Mouse (Mus musculus): Measurements from ENCODE around the gene Kcnma1. TPM values are rescaled to one million over a fixed set of nuclear protein-coding genes. Genes with fewer than 3 reads are reported as not detected.

Kcnma1 gene
- polyA plus RNA-seq, 1 experiment from 2014 or later: 0.31 TPM

GRCm38 (mm10) chr14:24032201-24032600, 17.9 kb upstream of the Kcnma1 start:
- no peaks in the 10 kb centered on the region for H3K36me3 ChIP-seq (ENCODE audit: control insufficient read depth, insufficient read depth, low read length)
- H3K9ac ChIP-seq (ENCODE audit: low read length): no peak overlapping the region
- H3K4me1 ChIP-seq (ENCODE audit: control insufficient read depth in 2 of 2, insufficient read depth in 2 of 2, low read length in 2 of 2): peaks cover 6 to 7% of the 10 kb centered on the region in 2 experiments
- no peaks in the 10 kb centered on the region for H3K27me3 ChIP-seq (ENCODE audit: control insufficient read depth, insufficient read depth, low read length)
- no peak overlapping the region for H3K27ac ChIP-seq (replicated peaks in 1 of 2; ENCODE audit: control insufficient read depth in 1 of 2, insufficient read depth in 1 of 2, low read depth in 2 of 2, low read length in 2 of 2)
- H3K9me3 ChIP-seq (ENCODE audit: control insufficient read depth, low read length): 0 out of 2 replicates have a peak, but pooled peaks cover 3% of the 10 kb centered on the region
- no peak overlapping the region for H3K4me2 ChIP-seq (ENCODE audit: low read length)
- no peak for ATAC-seq (ENCODE audit: insufficient number of reproducible peaks, insufficient read depth, low FRiP score, low read depth)
- WGBS: 69% methylated on average over 3 of the region's 3 CpGs
- no peak overlapping the region for H3K4me3 ChIP-seq (ENCODE audit: control insufficient read depth in 1 of 2, insufficient read depth in 1 of 2, low read depth in 1 of 2, low read length in 2 of 2)

- no peaks in the 10 kb centered on the region for H3K9me3 ChIP-seq (ENCODE audit: control insufficient read depth, low read length)
- no peaks in the 10 kb centered on the region for H3K4me1 ChIP-seq (ENCODE audit: control insufficient read depth in 2 of 2, insufficient read depth in 2 of 2, low read length in 2 of 2)
- WGBS: 68% methylated on average over 4 of the region's 4 CpGs
- no peak overlapping the region for H3K4me3 ChIP-seq (ENCODE audit: control insufficient read depth in 1 of 2, insufficient read depth in 1 of 2, low read depth in 1 of 2, low read length in 2 of 2)
- H3K4me2 ChIP-seq (ENCODE audit: low read length): no peak overlapping the region
- H3K27me3 ChIP-seq (ENCODE audit: control insufficient read depth, insufficient read depth, low read length): peaks cover 7% of the 10 kb centered on the region
- no peak for ATAC-seq (ENCODE audit: insufficient number of reproducible peaks, insufficient read depth, low FRiP score, low read depth)
- H3K27ac ChIP-seq (replicated peaks in 1 of 2; ENCODE audit: control insufficient read depth in 1 of 2, insufficient read depth in 1 of 2, low read depth in 2 of 2, low read length in 2 of 2): no peak overlapping the region
- no peaks in the 10 kb centered on the region for H3K36me3 ChIP-seq (ENCODE audit: control insufficient read depth, insufficient read depth, low read length)
- H3K9ac ChIP-seq (ENCODE audit: low read length): no peak overlapping the region
Observed at GRCm38 (mm10) chr14:24020718-24021117, 6.4 kb upstream of the Kcnma1 start.

GRCm38 (mm10) chr14:24009978-24010377, 4.3 kb downstream of the Kcnma1 start:
- 0 out of 4 replicates have a peak, but pooled peaks cover 0 to 4% of the 10 kb centered on the region in 2 experiments for H3K4me1 ChIP-seq (ENCODE audit: control insufficient read depth in 2 of 2, insufficient read depth in 2 of 2, low read length in 2 of 2)
- no peak overlapping the region for H3K4me3 ChIP-seq (ENCODE audit: control insufficient read depth in 1 of 2, insufficient read depth in 1 of 2, low read depth in 1 of 2, low read length in 2 of 2)
- no peaks in the 10 kb centered on the region for H3K36me3 ChIP-seq (ENCODE audit: control insufficient read depth, insufficient read depth, low read length)
- H3K9ac ChIP-seq (ENCODE audit: low read length): no peak overlapping the region
- peaks cover 84% of the 10 kb centered on the region for H3K27me3 ChIP-seq (ENCODE audit: control insufficient read depth, insufficient read depth, low read length)
- no peak overlapping the region for H3K27ac ChIP-seq (replicated peaks in 1 of 2; ENCODE audit: control insufficient read depth in 1 of 2, insufficient read depth in 1 of 2, low read depth in 2 of 2, low read length in 2 of 2)
- no peak overlapping the region for H3K4me2 ChIP-seq (ENCODE audit: low read length)
- ATAC-seq (ENCODE audit: insufficient number of reproducible peaks, insufficient read depth, low FRiP score, low read depth): no peak
- H3K9me3 ChIP-seq (ENCODE audit: control insufficient read depth, low read length): no peaks in the 10 kb centered on the region
- WGBS: 74% methylated on average over 1 of the region's 1 CpGs

GRCm38 (mm10) chr14:24008252-24008651, 6.0 kb downstream of the Kcnma1 start:
- Histone ChIP-seq H3K27ac (replicated peaks in 1 of 2; ENCODE audit: control insufficient read depth in 1 of 2, insufficient read depth in 1 of 2, low read depth in 2 of 2, low read length in 2 of 2) (no peak overlapping the region), H3K9ac (ENCODE audit: low read length) (no peak overlapping the region), H3K9me3 (ENCODE audit: control insufficient read depth, low read length) (no peaks in the 10 kb centered on the region), H3K27me3 (ENCODE audit: control insufficient read depth, insufficient read depth, low read length) (peaks cover 94% of the 10 kb centered on the region), H3K4me2 (ENCODE audit: low read length) (no peak overlapping the region), H3K4me3 (ENCODE audit: control insufficient read depth in 1 of 2, insufficient read depth in 1 of 2, low read depth in 1 of 2, low read length in 2 of 2) (no peak overlapping the region), H3K36me3 (ENCODE audit: control insufficient read depth, insufficient read depth, low read length) (no peaks in the 10 kb centered on the region), H3K4me1 (ENCODE audit: control insufficient read depth in 2 of 2, insufficient read depth in 2 of 2, low read length in 2 of 2) (peaks cover 0 to 11% of the 10 kb centered on the region in 2 experiments; a peak in 1 of 4 replicates)
- ATAC-seq (ENCODE audit: insufficient number of reproducible peaks, insufficient read depth, low FRiP score, low read depth): no peak
- WGBS: 9% methylated on average over 7 of the region's 7 CpGs

- H3K36me3 ChIP-seq (ENCODE audit: control insufficient read depth, insufficient read depth, low read length): no peaks in the 10 kb centered on the region
- 61% methylated on average over 2 of the region's 2 CpGs for WGBS
- peaks cover 0 to 11% of the 10 kb centered on the region in 2 experiments; a peak in 1 of 4 replicates for H3K4me1 ChIP-seq (ENCODE audit: control insufficient read depth in 2 of 2, insufficient read depth in 2 of 2, low read length in 2 of 2)
Observed at GRCm38 (mm10) chr14:24006276-24006675, 8.0 kb downstream of the Kcnma1 start.

GRCm38 (mm10) chr14:24004471-24005271, 9.6 kb downstream of the Kcnma1 start:
- Histone ChIP-seq H3K9me3 (ENCODE audit: control insufficient read depth, low read length) (no peaks in the 10 kb centered on the region), H3K27me3 (ENCODE audit: control insufficient read depth, insufficient read depth, low read length) (peaks cover 97% of the 10 kb centered on the region), H3K4me1 (ENCODE audit: control insufficient read depth in 2 of 2, insufficient read depth in 2 of 2, low read length in 2 of 2) (peaks cover 0 to 11% of the 10 kb centered on the region in 2 experiments; a peak in 1 of 4 replicates), H3K9ac (ENCODE audit: low read length) (peak overlapping the region; percentile 61), H3K27ac (replicated peaks in 1 of 2; ENCODE audit: control insufficient read depth in 1 of 2, insufficient read depth in 1 of 2, low read depth in 2 of 2, low read length in 2 of 2) (no peak overlapping the region), H3K4me3 (ENCODE audit: control insufficient read depth in 1 of 2, insufficient read depth in 1 of 2, low read depth in 1 of 2, low read length in 2 of 2) (peak overlapping the region; percentile 64 to 71), H3K4me2 (ENCODE audit: low read length) (peak overlapping the region; percentile 100), H3K36me3 (ENCODE audit: control insufficient read depth, insufficient read depth, low read length) (no peaks in the 10 kb centered on the region)
- ATAC-seq (ENCODE audit: insufficient number of reproducible peaks, insufficient read depth, low FRiP score, low read depth): peak; percentile 28
- WGBS: 1% methylated on average over 64 of the region's 82 CpGs

More at GRCm38 (mm10) chr14:24006276-24006675, 8.0 kb downstream of the Kcnma1 start:
- Histone ChIP-seq H3K9me3 (ENCODE audit: control insufficient read depth, low read length) (no peaks in the 10 kb centered on the region), H3K4me3 (ENCODE audit: control insufficient read depth in 1 of 2, insufficient read depth in 1 of 2, low read depth in 1 of 2, low read length in 2 of 2) (no peak overlapping the region), H3K27me3 (ENCODE audit: control insufficient read depth, insufficient read depth, low read length) (peaks cover 94% of the 10 kb centered on the region), H3K9ac (ENCODE audit: low read length) (no peak overlapping the region), H3K4me2 (ENCODE audit: low read length) (no peak overlapping the region), H3K27ac (replicated peaks in 1 of 2; ENCODE audit: control insufficient read depth in 1 of 2, insufficient read depth in 1 of 2, low read depth in 2 of 2, low read length in 2 of 2) (no peak overlapping the region)
- no peak for ATAC-seq (ENCODE audit: insufficient number of reproducible peaks, insufficient read depth, low FRiP score, low read depth)

GRCm38 (mm10) chr14:24003450-24004381, 10.6 kb downstream of the Kcnma1 start:
- Histone ChIP-seq H3K27ac (replicated peaks in 1 of 2; ENCODE audit: control insufficient read depth in 1 of 2, insufficient read depth in 1 of 2, low read depth in 2 of 2, low read length in 2 of 2) (no peak overlapping the region), H3K4me2 (ENCODE audit: low read length) (peak overlapping the region; percentile 100), H3K36me3 (ENCODE audit: control insufficient read depth, insufficient read depth, low read length) (no peaks in the 10 kb centered on the region), H3K9me3 (ENCODE audit: control insufficient read depth, low read length) (no peaks in the 10 kb centered on the region), H3K4me1 (ENCODE audit: control insufficient read depth in 2 of 2, insufficient read depth in 2 of 2, low read length in 2 of 2) (peaks cover 0 to 11% of the 10 kb centered on the region in 2 experiments; a peak in 1 of 4 replicates), H3K9ac (ENCODE audit: low read length) (peak overlapping the region; percentile 61), H3K4me3 (ENCODE audit: control insufficient read depth in 1 of 2, insufficient read depth in 1 of 2, low read depth in 1 of 2, low read length in 2 of 2) (peak overlapping the region; percentile 64 to 71), H3K27me3 (ENCODE audit: control insufficient read depth, insufficient read depth, low read length) (peaks cover 97% of the 10 kb centered on the region)
- ATAC-seq (ENCODE audit: insufficient number of reproducible peaks, insufficient read depth, low FRiP score, low read depth): no peak
- 2% methylated on average over 67 of the region's 85 CpGs for WGBS
